Mouse (Mus musculus) macrophage (primary cell): Measurements from ENCODE around the gene Casc4. TPM values are rescaled to one million over a fixed set of nuclear protein-coding genes. Genes with fewer than 3 reads are reported as not detected.

ENCODE experiments used
- H3K27ac ChIP-seq: fragments of 350-480 bp; formaldehyde crosslinking; 2 replicates; pipeline ENCODE4 v1.9.0; 2021
- H3K36me3 ChIP-seq: fragments of 350-480 bp; formaldehyde crosslinking; 2 replicates; pipeline ENCODE4 v1.9.0; 2021; ENCODE audit errors: inconsistent target
- H3K4me3 ChIP-seq: fragments of 350-480 bp; formaldehyde crosslinking; 2 replicates; pipeline ENCODE4 v1.9.0; 2021; ENCODE audit errors: inconsistent target
- H3K79me2 ChIP-seq: fragments of 350-480 bp; formaldehyde crosslinking; 2 replicates; pipeline ENCODE4 v1.9.0; 2021; ENCODE audit errors: inconsistent target
- WGBS: methylation state at CpG from one replicate; pipeline ENCODE4 v1.1.7; 2026; ENCODE audit warnings: inconsistent platforms; ENCODE audit not compliant: missing documents; 5-methylcytosine and 5-hydroxymethylcytosine counted together
- polyA plus RNA-seq: library from polyadenylated mRNA; stranded (reverse); fragments of 250-400 nt; gene quantifications from 3 replicates; pipeline ENCODE4 v1.2.4, GENCODE M21; 2018; ENCODE audit warnings: inconsistent platforms
- total RNA-seq, 78 experiments: library from RNA; depleted of rRNA; stranded (reverse); fragments of 250-400 nt; gene quantifications; 1 replicate in 9 of 78; 2 replicates in 24 of 78; 3 replicates in 43 of 78; 4 replicates in 2 of 78; pipeline ENCODE4 v1.2.4; 2018; ENCODE audit warnings: inconsistent platforms in 56 of 78

Casc4 gene
- total RNA-seq (2018; cell fraction: chromatin; rRNA removed): 1 to 10 TPM in 1 of 26 experiments, under 1 TPM in 5, not detected in 20; 0.19 to 4.5 (median 0.29) TPM
- total RNA-seq (2018; cell fraction: cytosol; rRNA removed): under 1 TPM in 5 of 26 experiments, not detected in 21; under 0.01 to 0.17 (median 0.10) TPM
- under 1 TPM in 12 of 26 experiments, not detected in 14; 0.10 to 0.65 (median 0.16) TPM for total RNA-seq (2018; cell fraction: nucleus; rRNA removed)
- 0.06 TPM in 2 of 3 replicates, not detected in the other for polyA plus RNA-seq

GRCm38 (mm10) chr2:121866632-121867050 lies at the start of gene Casc4:
TSS of gene Casc4 (plus strand) at chr2:121866970.
- no peak within 1 kb of the TSS for H3K27ac ChIP-seq
- H3K79me2 ChIP-seq: no peaks in the 10 kb centered on the region
- no peaks in the 10 kb centered on the region for H3K36me3 ChIP-seq
- no peak within 1 kb of the TSS for H3K4me3 ChIP-seq
- WGBS: 3% methylated on average over 15 of the region's 43 CpGs

- H3K36me3 ChIP-seq: no peaks in the 10 kb centered on the region
- WGBS: 91% methylated on average over 7 of the region's 7 CpGs
- no peak overlapping the region for H3K27ac ChIP-seq
- H3K79me2 ChIP-seq: no peaks in the 10 kb centered on the region
- H3K4me3 ChIP-seq: no peak overlapping the region
These were observed 45.0 kb upstream of the Casc4 start for GRCm38 (mm10) chr2:121821787-121822186.

- H3K36me3 ChIP-seq: no peaks in the 10 kb centered on the region
- H3K4me3 ChIP-seq: no peak overlapping the region
- WGBS: 51% methylated on average over 5 of the region's 5 CpGs
These were observed 42.1 kb upstream of the Casc4 start for GRCm38 (mm10) chr2:121824653-121825052.

GRCm38 (mm10) chr2:121826189-121826588 lies 40.6 kb upstream of the Casc4 start:
- Histone ChIP-seq H3K36me3 (no peaks in the 10 kb centered on the region), H3K4me3 (no peak overlapping the region), H3K79me2 (no peaks in the 10 kb centered on the region), H3K27ac (no peak overlapping the region)
- 88% methylated on average over 2 of the region's 2 CpGs for WGBS

More at GRCm38 (mm10) chr2:121824653-121825052, 42.1 kb upstream of the Casc4 start:
- Histone ChIP-seq H3K27ac (no peak overlapping the region), H3K79me2 (no peaks in the 10 kb centered on the region)

- WGBS: 89% methylated on average over 3 of the region's 3 CpGs
- H3K4me3 ChIP-seq: no peak overlapping the region
- no peak overlapping the region for H3K27ac ChIP-seq
- no peaks in the 10 kb centered on the region for H3K36me3 ChIP-seq
- no peaks in the 10 kb centered on the region for H3K79me2 ChIP-seq
These were observed 38.4 kb upstream of the Casc4 start for GRCm38 (mm10) chr2:121828411-121828810.

- no peak overlapping the region for H3K27ac ChIP-seq
- no peaks in the 10 kb centered on the region for H3K79me2 ChIP-seq
- H3K4me3 ChIP-seq: no peak overlapping the region
- 15% methylated on average over 5 of the region's 5 CpGs for WGBS
- H3K36me3 ChIP-seq: no peaks in the 10 kb centered on the region
These were observed 34.3 kb upstream of the Casc4 start for GRCm38 (mm10) chr2:121832484-121832894.

GRCm38 (mm10) chr2:121834926-121835325 lies 31.8 kb upstream of the Casc4 start:
- WGBS: 53% methylated on average over 3 of the region's 3 CpGs
- Histone ChIP-seq H3K4me3 (no peak overlapping the region), H3K36me3 (no peaks in the 10 kb centered on the region), H3K79me2 (no peaks in the 10 kb centered on the region), H3K27ac (no peak overlapping the region)

GRCm38 (mm10) chr2:121841453-121841852 lies 25.3 kb upstream of the Casc4 start:
- H3K36me3 ChIP-seq: no peaks in the 10 kb centered on the region
- WGBS: 91% methylated on average over 3 of the region's 3 CpGs
- H3K79me2 ChIP-seq: no peaks in the 10 kb centered on the region
- H3K4me3 ChIP-seq: no peak overlapping the region
- no peak overlapping the region for H3K27ac ChIP-seq

GRCm38 (mm10) chr2:121842249-121842648 lies 24.5 kb upstream of the Casc4 start:
- Histone ChIP-seq H3K36me3 (no peaks in the 10 kb centered on the region), H3K4me3 (no peak overlapping the region), H3K79me2 (no peaks in the 10 kb centered on the region), H3K27ac (no peak overlapping the region)
- whole genome bisulfite sequencing: 89% methylated on average over 3 of the region's 3 CpGs

GRCm38 (mm10) chr2:121846050-121846449 lies 20.7 kb upstream of the Casc4 start:
- H3K4me3 ChIP-seq: no peak overlapping the region
- H3K79me2 ChIP-seq: no peaks in the 10 kb centered on the region
- 55% methylated on average over 8 of the region's 8 CpGs for WGBS
- H3K36me3 ChIP-seq: no peaks in the 10 kb centered on the region
- no peak overlapping the region for H3K27ac ChIP-seq

- WGBS: 53% methylated on average over 2 of the region's 2 CpGs
- Histone ChIP-seq H3K27ac (no peak overlapping the region), H3K4me3 (no peak overlapping the region), H3K79me2 (no peaks in the 10 kb centered on the region), H3K36me3 (no peaks in the 10 kb centered on the region)
These were observed 14.7 kb upstream of the Casc4 start for GRCm38 (mm10) chr2:121852045-121852444.

- WGBS: 94% methylated on average over 3 of the region's 3 CpGs
- Histone ChIP-seq H3K4me3 (no peak overlapping the region), H3K36me3 (no peaks in the 10 kb centered on the region), H3K27ac (no peak overlapping the region), H3K79me2 (no peaks in the 10 kb centered on the region)
These were observed 12.8 kb upstream of the Casc4 start for GRCm38 (mm10) chr2:121853974-121854373.

- Histone ChIP-seq H3K79me2 (no peaks in the 10 kb centered on the region), H3K27ac (no peak overlapping the region), H3K4me3 (no peak overlapping the region), H3K36me3 (no peaks in the 10 kb centered on the region)
- WGBS: 90% methylated on average over 5 of the region's 5 CpGs
These were observed 7.3 kb upstream of the Casc4 start for GRCm38 (mm10) chr2:121859380-121859980.

GRCm38 (mm10) chr2:121866071-121866601 lies 634 bp upstream of the Casc4 start:
- no peak overlapping the region for H3K27ac ChIP-seq
- H3K4me3 ChIP-seq: no peak overlapping the region
- H3K36me3 ChIP-seq: no peaks in the 10 kb centered on the region
- no peaks in the 10 kb centered on the region for H3K79me2 ChIP-seq
- 4% methylated on average over 18 of the region's 18 CpGs for WGBS
